Mouse (Mus musculus) spleen, adult 12 weeks (tissue): ENCODE results near the gene Samd4.

Experiments
- DNase-seq: peaks from one replicate; pipeline ENCODE4 v3.0.0; 2022; ENCODE audit warnings: low spot score

Samd4 gene

DNA sequence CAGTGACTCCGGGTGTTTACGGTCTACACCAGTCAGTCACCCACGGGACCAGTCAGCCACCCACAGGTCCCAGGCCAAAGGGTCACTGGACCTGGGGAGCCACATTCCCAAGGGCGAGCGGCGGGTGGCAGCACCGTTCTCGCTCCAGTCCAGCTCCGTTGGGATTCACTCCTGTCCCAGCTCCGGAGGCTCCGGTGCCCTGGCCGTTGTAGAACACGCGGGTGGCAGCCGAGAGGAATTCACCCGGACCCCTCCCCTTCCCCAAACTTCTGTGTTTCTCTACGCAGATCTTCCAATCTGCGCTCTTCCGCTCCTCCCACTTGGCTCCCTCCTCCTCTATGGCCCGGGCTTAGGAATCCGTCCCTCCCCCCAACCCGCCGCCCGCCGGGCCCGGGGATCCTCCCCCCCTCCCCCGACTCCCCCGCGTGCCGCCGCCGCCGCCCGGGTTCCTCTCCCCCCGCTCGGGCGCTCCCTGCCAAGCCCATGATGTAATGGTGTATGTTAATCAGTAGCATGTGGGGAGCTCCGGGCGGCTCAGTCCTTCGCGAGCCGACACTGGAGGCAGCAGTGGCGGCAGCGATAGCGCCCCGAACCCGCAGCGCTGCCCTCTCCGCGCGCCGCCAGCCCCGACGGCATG is at the start of gene Samd4:
Gene Samd4, plus strand, starts transcription at position 424 of the 637 bp plus-strand sequence.
- no peak for DNase-seq

DNA sequence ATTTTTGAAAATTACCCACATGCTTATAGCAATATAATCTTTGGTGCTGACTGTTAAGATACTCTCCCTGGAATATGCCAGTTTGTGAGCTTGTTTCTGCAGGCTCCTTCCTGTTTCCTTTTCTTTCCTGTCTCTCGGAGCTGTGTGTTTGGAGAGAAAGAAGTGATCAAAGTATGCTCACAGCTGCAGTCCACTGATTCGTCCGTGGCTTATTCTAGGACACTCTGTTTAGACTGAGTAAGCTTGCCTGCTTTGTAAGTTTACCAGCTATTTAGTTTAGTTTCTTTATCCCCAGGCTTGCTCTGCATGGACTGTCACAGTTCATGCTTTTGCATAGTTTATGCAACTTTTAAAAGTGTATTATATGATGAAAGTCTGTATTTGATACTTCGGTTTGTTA is 43.3 kb upstream of the Samd4 start:
- DNase-seq = no peak

GRCm38 (mm10) chr14:46845706-46846105 is 36.9 kb upstream of the Samd4 start:
- DNase-seq = no peak

DNA sequence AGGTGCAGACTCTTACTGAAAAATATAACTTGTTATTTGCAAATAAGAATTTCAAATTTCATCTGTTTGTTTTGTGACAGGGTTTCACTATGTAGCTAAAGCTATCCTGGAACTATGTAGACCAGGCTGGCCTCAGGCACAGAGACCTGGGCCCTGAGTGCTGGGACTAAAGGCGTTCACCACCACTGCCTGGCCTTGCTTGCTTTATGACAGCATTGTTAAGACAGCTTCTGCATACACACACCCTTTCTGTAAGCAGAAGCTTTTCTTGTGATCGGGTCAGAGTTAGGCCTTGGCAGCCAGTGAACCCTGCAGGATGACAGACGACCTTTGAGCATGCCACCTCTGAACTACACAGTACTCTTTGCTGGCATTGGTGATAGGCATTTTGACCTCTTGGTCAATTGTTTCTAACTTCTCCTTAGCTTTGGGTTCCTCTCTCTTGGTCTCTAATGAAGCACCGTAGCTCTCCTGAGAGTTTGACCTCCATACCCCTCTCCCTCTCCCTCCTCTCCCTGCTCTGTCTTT is 34.5 kb upstream of the Samd4 start:
- no peak for DNase-seq

GRCm38 (mm10) chr14:46848736-46849135 is 33.9 kb upstream of the Samd4 start:
- no peak for DNase-seq

DNA sequence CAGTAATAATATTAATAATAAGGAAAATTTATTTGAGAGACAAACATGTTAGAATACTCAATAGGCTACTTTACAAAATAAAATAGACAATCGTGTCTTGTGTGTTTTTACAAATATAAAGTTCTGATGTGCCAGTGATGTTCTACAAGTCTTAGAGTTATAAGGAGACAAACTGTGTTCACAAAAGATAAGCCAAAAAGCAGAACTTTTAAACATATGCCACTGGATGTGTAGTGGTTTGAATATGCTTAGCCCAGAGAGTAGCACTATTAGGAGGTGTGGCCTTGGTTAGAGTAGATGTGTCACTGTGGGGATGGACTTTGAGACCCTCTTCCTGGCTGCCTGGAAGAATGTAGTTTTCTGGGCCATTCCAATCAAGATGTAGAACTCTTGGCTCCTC is 32.9 kb upstream of the Samd4 start:
- no peak for DNase-seq

- DNase-seq = no peak
Measured at GRCm38 (mm10) chr14:46853677-46854076, 29.0 kb upstream of the Samd4 start.

GRCm38 (mm10) chr14:46862922-46863321 is 19.7 kb upstream of the Samd4 start:
- DNase-seq = no peak

- no peak for DNase-seq
Measured at GRCm38 (mm10) chr14:46880935-46881334, 1.7 kb upstream of the Samd4 start.

DNA sequence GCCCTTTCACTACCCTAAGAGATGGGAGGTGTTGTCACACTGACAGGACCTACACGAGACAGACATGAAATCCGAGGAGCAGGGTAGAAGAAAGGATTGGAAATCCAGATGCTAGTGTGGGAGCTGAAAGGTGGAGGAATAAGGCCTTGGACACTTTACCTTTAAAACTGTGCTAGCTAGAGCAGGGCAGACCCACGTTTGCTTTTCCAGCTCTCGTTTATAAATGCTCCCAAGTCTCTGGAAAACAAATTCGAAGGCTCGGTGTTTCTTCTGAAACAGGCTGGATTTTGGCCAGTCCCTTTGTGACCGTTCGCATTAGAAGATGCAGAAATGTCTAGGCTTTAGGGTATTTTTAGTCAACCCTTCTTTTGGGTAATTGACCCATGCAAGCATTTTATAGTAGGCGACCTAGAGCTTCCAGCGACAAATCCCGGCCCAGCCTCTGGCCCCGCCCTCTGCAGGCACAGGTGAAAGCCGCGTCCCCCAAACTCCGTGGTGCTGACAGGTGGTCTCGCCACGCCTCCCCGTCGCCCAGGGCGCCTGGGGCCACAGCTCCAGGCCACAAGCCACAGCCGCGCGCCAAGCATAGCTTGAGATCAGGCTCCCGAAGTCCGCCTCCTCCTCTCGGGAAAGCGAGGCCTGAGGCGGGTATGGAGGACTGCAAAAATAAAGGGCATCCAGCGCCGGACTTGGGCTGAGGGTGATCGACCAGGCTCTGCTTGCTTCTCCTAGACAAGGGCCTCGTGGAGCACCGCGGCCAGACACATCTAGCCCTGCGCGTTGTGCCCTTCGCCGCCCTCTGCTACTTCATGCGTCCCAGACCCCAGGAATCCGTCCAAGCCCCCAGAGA is 848 bp upstream of the Samd4 start:
- DNase-seq = no peak

GRCm38 (mm10) chr14:46883068-46883870 is 615 bp downstream of the Samd4 start:
- DNase-seq = no peak

- DNase-seq = no peak
Measured at GRCm38 (mm10) chr14:46883871-46884441, 1.3 kb downstream of the Samd4 start.

DNA sequence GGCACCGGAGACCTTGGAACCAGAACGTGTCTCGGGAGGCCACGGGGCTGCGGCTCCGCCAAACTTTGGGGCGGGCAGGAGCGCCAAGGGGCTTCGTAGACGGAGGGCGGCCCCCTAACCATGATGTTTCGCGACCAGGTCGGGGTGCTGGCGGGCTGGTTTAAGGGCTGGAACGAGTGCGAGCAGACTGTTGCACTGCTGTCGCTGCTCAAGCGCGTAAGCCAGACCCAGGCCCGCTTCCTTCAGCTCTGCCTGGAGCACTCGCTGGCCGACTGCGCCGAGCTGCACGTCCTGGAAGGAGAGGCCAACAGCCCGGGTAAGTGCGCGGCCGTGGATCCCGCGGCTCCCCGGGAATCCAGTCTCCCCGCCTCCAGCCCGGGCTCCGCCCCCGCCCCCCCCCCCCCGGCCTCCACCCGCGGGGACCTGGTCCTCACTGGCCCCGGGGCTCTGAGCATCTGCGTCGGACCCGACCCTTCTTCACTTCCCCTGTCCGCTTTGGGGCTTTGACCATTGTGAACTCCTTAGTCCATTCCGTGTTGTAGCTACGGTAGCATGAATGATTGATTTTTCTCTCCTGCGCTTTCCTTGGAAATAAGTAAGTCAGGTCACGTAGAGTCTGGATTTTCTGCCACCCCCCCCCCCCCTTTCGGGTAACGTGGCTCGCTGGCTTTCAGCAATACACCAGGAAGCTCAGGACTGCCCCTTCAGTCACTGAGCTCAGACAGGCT is 2.2 kb downstream of the Samd4 start:
- no peak for DNase-seq

DNA sequence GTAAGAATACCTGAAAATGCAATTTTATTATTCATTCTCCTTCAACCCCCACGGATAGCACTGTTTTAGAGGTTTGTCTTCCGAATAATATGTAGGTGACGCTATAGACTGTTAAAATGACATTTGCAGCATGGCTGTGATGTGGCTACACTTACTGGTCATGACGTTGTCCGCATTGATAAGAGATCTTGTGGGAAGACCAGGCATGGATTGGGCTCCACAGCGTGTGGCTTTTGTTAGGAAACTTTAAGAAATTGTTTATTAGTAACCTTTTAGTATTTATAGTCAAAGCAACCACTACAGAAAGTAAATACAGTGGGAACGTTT is 2.7 kb downstream of the Samd4 start:
- DNase-seq = no peak

DNA sequence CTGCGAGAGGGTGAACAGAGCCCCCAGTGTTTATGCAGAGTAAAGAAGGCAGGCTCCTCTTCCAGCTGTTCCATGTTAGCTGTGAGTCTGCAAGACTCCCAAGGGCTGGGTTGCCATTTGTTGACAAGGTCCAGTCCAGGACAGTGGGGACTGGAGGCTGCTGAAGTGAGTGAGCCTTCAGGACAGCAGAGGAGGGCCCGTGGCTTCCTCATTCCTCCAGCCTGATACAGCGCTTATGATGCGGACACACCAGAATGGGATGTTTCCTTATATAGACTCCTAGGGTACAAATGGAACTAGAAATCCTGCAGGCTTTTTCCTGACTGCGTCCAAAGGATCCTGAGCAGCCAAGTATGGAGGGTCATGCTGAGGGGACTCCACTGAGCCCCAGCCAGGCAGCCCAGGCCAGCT is 3.2 kb downstream of the Samd4 start:
- DNase-seq = no peak

- no peak for DNase-seq
Measured at GRCm38 (mm10) chr14:46889096-46889495, 6.4 kb downstream of the Samd4 start.

DNA sequence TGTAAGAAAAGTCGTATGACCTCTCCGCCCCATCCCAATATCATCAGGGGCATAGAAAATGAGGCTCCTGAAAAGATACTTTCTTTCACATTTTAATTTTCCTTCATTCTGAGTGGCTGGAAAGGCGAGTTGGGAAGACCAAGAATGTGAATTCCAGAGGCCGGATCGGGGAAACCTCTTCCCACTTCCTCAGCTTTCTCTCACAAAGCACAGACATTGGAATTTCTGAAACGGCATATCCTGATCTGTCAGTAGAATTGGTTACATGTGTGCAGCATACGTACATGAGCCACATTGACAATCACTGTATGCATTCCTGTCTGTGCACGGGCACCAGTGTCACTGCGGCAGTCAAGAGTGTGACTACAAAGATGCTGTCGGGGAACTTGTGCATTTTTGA is 11.3 kb downstream of the Samd4 start:
- no peak for DNase-seq

DNA sequence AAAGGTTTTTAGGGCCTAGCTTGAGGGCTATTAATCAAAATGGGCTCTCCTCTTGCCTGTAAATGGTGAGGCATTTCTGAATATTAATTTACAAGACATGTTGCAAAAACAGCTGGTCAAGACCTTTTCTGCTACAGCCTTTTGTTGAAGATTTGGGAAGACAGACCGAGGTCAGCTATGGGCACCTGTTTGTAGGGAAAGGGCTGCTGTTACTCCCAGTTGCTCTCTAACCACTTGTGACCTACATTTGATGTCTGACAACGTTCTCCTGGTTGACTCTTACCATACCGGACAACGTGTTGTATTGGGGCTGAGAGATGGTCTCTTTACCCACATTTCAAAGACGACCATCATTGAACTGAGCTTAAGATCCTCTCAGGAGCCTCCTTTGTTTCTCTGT is 15.3 kb downstream of the Samd4 start:
- no peak for DNase-seq

- DNase-seq = no peak
Measured at GRCm38 (mm10) chr14:46898626-46899025, 16.0 kb downstream of the Samd4 start.

GRCm38 (mm10) chr14:46902498-46903087 is 19.9 kb downstream of the Samd4 start:
- no peak for DNase-seq

DNA sequence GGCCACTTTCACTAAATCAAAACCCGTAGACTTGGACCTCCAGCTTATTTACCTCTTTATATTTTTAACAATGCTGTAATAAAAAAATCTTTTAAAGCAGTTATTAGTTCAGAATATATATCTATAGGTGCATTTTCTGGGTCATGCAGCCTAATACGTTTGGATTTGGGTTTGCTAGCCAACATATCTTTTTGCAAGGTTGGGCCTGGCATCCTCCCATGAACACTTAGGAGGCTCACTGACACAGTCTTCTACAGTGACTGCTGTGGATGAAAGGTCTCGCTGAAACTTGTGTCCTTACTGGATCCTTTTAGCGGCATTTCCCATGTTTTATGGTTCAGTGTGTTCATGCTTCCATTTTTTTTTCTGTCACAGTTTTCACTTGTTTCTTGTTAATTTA is 21.6 kb downstream of the Samd4 start:
- no peak for DNase-seq
